Mouse (Mus musculus) CD8-positive naive resting alpha-beta T cell, adult 2 months (primary cell): ENCODE measurements around the gene Sorcs2.
A peak's percentile ranks its signal among the peaks of the same experiment; 100 is the strongest.

Source experiments
- DNase-seq, 2 experiments: peaks; one replicate each; pipeline ENCODE4 v3.0.0; 2022; ENCODE audit warnings: low read depth in 2 of 2, low spot score in 2 of 2

The Sorcs2 gene

DNA sequence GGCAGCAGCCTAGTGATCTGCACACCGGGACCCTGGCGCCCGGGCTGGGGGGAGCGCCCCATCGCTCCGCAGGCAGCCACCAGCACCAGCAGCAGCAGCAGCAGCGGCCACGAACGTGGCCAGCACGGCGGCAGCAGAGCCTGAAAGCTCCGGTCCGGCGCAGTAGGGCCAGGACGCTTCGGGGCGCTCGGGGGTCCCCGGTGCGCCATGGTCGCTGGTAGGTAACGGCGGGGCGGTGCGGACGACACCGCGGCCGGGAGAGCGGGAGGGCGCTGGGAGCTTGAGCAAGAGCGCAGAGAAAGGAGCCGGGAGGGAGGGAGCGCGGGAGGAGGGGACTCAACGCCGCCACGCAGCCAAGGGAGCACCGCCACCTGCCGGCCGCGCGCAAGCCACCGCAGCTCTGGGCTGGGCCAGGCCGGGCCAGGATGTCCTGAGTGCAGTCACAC is at the start of gene Sorcs2:
Gene Sorcs2 (minus strand): TSS at position 303 of the 446 bp plus-strand sequence.
- peak; percentile 60 to 67 for DNase-seq

- no peak for DNase-seq
These were observed 48.4 kb upstream of the Sorcs2 start for GRCm38 (mm10) chr5:36446166-36446890.

DNA sequence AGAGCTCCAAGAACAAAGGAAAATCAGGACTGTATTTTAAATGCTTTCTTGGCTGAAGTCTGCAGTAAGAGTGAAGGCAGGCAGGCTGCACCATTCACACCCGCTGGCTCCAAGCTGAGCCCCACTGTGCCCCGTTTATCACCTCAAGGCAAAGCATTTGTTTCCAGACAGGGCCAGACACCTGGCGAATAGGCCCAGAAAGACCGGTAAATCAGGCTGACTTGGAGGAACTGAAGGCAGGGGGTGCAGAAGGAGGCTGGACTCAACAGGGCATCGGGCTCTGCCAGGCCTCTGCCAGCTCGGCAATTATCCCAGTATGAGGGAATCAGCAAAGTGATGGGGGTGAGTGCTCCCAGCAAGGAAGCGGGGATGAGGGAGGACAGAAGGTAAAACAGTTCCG is 47.1 kb upstream of the Sorcs2 start:
- DNase-seq, result no peak

DNA sequence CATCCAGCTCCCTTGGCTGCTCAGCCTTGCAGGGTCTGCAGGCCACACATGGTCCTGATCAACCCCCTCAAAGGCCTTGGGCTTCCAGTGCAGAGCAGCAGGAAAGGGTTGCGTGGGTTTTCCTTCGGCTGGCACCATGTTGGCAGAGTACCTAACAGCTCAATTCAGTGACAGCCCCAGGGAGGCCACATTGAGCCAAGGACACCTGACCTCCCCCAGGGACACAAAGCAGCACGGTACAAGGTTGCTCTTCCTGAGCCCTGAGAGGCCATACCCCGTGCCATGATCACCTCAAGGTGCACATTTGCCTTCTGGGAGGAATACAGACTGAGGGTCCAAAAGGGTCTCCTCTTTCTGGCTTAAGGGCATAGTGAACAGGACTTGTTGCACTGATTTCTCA is 46.7 kb upstream of the Sorcs2 start:
- no peak for DNase-seq

- DNase-seq, result no peak
These were observed 42.8 kb upstream of the Sorcs2 start for GRCm38 (mm10) chr5:36440741-36441140.

- DNase-seq, result no peak
These were observed 38.9 kb upstream of the Sorcs2 start for GRCm38 (mm10) chr5:36436858-36437257.

DNA sequence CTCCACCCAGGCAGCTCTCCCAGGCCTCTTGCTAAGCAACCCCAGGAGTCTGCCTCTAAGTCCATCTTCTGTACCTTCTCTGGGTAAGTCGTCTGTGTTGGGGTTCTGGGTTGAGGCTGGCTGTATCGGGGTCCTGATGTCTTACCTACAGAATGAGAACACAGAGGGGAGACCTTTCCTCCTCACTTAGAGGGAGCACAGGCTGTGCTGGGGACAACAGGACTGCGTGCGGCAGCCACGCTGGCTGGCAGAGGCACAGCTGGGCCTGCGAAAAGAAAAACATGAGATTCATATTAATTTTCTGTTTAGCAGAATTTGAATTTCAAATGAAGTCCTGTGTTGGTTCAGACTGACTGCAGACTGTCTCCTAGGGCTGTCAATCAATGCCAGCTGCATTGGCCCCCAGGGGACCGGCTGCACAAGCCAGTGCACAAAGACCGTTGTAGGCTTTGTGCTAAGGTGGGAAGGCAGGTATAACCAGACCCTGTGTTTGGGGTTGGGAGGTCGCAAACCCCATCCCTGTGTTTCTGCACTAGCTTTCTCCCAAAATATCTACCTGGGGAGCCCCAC is 36.5 kb upstream of the Sorcs2 start:
- DNase-seq, result no peak

DNA sequence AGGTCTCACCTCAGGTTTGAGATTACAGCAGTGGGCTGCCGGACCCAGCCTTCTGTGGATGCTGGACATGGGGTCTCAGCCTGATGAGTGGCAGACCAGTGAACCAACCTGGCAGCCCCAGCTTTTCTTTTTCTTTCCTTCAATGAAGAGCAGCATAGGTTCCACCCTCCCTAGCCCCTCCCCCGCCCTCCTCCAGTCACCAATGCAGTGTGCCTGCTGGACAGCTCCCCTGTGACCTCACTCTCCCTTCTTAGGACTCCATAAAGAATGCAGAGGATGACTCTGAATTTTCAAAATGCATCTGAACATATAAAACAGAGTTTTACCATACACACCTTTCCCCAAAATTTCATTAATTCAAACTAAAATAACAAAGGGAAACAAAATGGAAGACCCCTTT is 33.8 kb upstream of the Sorcs2 start:
- no peak for DNase-seq

- no peak for DNase-seq
These were observed 31.6 kb upstream of the Sorcs2 start for GRCm38 (mm10) chr5:36429551-36429950.

DNA sequence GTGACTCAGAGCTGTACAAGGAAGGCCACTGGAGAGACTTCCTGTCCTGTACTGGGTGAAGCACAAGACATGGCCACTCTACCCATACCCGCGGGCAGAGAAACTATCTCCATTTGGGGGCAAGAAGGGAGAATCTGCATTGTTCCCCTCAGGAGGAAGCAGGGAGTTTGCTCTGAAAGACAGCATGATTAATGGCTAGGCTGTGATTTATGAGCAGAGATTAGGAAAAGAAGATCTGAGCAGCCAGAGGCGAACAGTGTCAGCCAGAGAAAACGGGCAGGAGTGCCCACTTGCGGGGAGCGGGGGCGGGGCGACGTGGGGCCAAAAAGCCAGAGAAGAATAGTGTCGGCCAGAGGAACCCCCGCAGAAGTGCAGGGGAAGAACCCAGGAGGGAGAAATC is 29.9 kb upstream of the Sorcs2 start:
- DNase-seq, result no peak

GRCm38 (mm10) chr5:36426404-36426803 is 28.5 kb upstream of the Sorcs2 start:
- DNase-seq, result no peak

GRCm38 (mm10) chr5:36424676-36425075 is 26.7 kb upstream of the Sorcs2 start:
- DNase-seq, result no peak

GRCm38 (mm10) chr5:36422689-36423088 is 24.8 kb upstream of the Sorcs2 start:
- no peak for DNase-seq

- DNase-seq, result no peak
These were observed 21.9 kb upstream of the Sorcs2 start for GRCm38 (mm10) chr5:36419861-36420260.

- DNase-seq, result no peak
These were observed 16.9 kb upstream of the Sorcs2 start for GRCm38 (mm10) chr5:36414712-36415331.

DNA sequence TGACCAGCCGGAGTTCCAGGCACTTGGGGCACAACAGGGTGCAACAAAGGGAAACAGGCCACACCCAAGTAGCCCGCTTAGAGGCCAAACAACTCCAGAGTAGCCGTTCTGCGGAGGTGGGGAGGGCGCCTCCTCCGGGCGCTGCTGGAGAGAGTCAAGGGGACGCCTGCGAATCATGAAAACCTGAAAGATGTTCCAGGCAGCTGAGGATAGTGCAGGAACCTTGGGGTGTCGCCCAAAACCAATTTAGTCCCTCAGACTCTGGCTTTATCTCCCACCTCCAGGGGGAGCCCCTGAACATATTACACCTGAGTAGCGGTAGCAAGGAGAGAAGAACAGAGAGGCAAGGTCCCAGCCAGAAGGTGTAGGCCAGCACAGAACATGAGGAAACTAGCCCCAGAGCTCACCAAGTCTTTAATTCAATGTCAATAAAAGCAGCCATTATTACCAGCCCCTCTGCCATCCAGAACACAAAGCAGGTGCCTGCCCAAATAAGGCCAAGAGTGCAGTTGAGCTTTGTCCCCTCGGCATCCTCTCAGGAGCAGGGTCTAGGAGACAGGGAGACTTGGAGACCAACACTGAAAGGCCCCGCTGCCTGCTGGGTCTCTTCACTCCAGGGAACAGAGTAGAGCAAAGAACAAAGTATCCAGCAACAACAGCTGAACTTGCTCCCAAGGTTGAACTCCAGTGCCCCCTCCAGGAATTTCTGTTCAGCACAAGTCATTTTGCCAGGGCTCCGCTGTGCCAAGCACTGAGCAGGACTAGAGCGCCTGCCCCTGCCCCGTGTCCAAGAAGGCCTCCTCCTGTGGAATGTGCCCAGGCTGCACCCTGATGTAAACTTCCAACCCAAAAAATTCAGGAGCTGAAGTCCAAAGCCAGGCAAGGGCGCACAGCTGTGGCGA is 775 bp upstream of the Sorcs2 start:
- DNase-seq, result peak; percentile 32 to 54

DNA sequence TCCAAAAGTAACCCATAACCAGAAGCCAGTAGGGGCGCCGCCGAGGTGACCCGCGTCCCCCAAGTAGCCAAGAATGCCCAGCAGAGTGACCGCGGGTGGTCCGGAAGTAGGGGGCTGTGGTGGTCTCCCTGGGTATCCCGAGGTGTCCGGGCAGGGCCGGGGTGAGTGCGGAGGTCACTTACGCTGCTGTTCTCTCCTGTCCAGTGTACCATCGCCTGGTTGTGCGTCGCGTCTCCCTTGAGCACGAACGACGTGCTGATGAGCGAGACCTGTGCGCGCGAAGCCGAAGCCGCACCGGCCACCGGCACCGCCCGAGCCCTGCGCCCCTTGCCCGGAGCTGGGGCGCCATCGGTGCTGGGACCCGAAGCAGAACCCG is 567 bp downstream of the Sorcs2 start:
- DNase-seq, result peak in 1 of 2 experiments; percentile 5

DNA sequence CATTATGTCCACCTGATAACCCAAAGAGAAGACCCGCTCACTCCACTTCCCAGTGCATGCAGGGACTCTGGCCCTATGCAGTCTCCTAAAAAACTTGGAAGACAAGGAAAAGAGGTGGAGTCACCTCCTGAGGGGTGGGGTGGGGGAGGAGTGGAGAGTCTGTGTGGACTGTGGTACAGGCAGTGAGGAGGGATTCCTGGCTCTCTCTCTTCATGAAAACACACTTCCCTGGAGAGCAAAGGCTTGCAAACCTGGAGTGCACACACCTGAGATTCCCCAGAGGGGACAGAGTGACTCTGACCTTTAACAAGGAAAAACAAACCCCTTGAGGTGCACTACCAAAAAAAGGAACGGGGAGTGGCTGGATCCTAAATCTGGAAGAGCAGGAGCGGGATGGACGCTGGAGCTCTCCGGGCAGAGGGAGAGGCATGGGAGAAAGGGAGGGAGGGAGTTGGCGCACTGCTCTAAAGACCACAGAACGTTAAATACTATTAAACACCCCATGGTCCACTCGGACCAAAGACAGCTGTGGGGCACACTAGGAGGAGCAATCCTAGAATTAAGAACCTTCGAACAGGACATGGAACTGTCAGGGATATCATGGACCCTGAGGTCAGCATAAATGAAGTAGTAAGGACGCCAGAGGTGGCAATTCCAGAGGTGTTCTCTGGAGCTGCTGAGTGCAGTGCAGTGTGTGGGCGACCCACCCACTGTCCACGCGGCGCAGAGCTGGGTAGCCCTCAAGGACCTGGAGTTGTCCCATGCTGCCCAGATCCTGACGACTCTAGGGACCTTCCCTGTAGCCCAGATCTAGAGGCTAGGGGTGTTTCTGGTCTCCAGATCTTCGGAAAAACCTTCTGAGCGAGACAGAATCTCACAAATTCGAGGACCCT is 1.2 kb downstream of the Sorcs2 start:
- DNase-seq, result no peak

GRCm38 (mm10) chr5:36396011-36396410 is 1.9 kb downstream of the Sorcs2 start:
- peak; percentile 74 to 79 for DNase-seq

DNA sequence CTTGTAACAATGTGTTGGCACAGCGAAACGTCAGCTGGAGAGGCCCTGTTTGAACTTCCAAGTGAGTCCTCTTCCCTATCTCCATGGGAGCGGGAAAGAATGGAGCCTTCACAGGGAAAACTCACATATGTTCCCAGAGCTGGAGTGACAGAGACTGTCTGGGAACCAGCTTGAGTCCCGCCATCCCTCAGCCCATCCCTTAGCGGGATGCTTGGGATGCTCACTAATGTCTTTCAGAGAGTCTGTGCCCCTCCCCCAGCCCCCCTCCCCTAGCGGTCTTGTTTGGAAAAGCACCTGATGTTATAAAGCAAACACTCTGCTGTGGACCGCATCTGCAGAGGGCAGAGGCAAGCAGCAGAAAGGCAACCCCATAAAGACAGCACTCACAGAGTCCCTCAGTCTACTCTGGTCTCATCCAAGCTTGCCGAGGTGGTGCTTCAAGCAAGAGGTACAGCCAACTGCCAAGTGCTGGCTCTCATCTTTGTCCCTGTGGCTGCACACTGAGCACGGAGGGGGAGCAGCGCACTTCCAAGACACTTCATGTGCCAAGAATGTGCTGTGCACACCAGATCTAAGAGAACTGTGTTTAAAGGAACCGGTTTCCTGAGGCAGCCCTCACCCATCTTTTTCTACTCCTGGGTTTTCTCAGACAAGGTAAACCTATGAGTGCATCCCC is 3.0 kb downstream of the Sorcs2 start:
- DNase-seq, result no peak
